Mouse (Mus musculus): ENCODE measurements at regions not wholly inside any gene's neighbourhood (a gene's known extent, or its start where the extent isn't known, plus 50 kb on each side); places are given as distances from the start of the nearest gene placed in this dataset.
A peak's percentile ranks its signal among the peaks of the same experiment; 100 is the strongest.

DNA sequence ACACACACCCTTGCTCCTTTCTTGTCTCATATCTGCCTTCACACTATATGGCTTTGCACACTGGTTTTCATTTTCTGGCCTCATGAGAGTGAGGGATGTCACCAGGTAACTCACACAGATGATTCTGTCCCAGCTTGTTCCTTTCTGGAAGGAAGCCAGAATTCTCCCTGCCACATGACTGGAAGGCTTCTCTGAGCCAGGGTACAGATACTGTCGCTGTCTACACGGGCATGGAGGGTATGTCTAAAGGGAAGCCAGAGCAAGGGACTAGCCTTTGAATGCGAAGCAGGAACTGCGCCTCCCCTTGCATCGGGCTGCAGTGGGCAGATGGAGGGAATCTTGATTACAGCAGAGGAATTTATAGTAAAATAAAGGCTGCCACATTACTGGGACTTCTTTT is 89.6 kb upstream of the Camk1g start:
- H3K27me3 ChIP-seq: no peaks in the 10 kb centered on the region
- WGBS: 80% methylated on average over 5 of the region's 5 CpGs
- H3K9ac ChIP-seq: no peak overlapping the region; the same call in 1 of the 2 replicates
- H3K9me3 ChIP-seq (replicated peaks): no peaks in the 10 kb centered on the region
- H3K36me3 ChIP-seq (ENCODE audit: poor library complexity, severe bottlenecking): no peaks in the 10 kb centered on the region
- H3K4me2 ChIP-seq: no peak overlapping the region
- H3K4me3 ChIP-seq: no peak overlapping the region
- peaks cover 3% of the 10 kb centered on the region; the same call in 1 of the 2 replicates for H3K4me1 ChIP-seq
- ATAC-seq: peak; percentile 33; the same call in 1 of the 2 replicates
- H3K27ac ChIP-seq: no peak overlapping the region

DNA sequence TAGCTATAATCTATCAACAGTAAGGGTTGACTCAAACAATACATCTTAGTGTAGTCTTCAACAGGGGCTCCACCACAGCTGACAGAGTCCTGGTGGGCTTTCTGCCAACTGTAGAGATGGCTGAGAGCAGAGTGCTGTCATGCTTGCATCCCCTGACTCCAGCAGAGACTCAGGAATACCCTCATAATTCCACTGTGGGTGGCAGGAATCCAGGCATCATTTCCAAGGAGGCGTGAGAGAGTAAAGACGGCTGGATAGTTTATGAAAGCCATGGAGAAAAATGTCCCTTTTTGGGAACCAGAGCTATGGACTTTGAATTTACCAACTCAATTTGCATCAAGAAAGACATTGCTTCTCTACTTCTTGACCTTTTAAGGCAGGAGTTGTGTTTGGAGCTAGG is 87.8 kb upstream of the Camk1g start:
- Histone ChIP-seq H3K4me2 (no peak overlapping the region), H3K9me3 (replicated peaks) (no peaks in the 10 kb centered on the region), H3K4me1 (peaks cover 3% of the 10 kb centered on the region; the same call in 1 of the 2 replicates), H3K9ac (no peak overlapping the region), H3K4me3 (no peak overlapping the region), H3K27me3 (no peaks in the 10 kb centered on the region), H3K36me3 (ENCODE audit: poor library complexity, severe bottlenecking) (no peaks in the 10 kb centered on the region), H3K27ac (no peak overlapping the region)
- no peak for ATAC-seq
- WGBS: 87% methylated on average over 2 of the region's 2 CpGs

DNA sequence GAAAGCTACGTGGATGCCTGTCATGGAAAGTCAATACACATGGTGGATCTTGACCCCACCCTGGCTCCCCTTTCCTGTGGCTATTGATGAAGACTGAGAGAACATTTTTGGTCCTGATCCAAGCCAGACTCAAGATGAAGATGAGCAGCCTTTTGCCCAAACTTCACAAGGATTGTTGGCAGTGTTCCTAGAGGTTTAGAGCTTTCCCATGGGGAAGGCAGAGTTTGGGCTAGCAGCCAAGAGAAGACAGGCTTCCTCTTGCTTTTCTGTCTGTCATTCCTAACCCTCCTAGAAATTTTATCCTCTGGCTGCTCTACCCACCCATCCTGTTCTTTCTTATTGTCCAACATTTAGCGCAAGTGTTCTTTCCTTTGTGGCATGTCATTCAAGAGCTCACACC is 83.6 kb upstream of the Camk1g start:
- no peak overlapping the region for H3K4me2 ChIP-seq
- no peak overlapping the region for H3K27ac ChIP-seq
- no peaks in the 10 kb centered on the region for H3K9me3 ChIP-seq (replicated peaks)
- no peaks in the 10 kb centered on the region for H3K27me3 ChIP-seq
- H3K36me3 ChIP-seq (ENCODE audit: poor library complexity, severe bottlenecking): no peaks in the 10 kb centered on the region
- no peak overlapping the region for H3K9ac ChIP-seq
- peaks cover 16% of the 10 kb centered on the region for H3K4me1 ChIP-seq
- WGBS: 73% methylated on average over 2 of the region's 2 CpGs
- no peak overlapping the region for H3K4me3 ChIP-seq
- no peak for ATAC-seq

DNA sequence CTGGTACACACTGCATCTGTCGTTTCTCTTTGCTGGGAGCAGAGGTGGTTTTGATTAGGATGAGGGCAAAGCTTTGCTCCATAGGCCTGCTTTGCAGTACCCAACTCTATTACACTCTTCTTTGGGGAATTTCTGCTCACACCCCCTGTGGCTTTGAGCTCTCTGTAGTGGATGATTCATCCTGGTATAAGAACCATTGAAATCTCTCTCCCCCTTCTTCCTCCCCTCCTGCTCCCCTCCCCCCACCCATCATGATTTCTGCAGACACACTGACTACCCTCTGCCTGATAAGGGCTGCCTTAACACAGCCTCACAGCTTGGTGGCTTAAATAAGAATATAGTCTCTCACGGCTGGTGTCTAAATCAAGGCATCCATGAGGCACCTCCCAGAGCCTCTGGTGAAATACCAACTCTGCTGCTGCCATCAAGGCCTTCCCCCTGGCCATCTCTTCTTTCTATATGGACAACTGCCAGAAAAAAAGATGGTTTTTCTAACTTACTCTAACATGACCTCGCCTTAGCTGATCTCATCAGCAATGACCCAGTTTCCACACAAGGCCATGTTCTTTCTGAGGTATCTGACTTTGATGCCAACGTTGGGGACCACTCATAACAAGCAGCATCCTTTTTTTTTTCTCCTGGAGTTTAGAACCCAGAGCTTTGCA is 81.5 kb upstream of the Camk1g start:
- WGBS: 65% methylated on average over 4 of the region's 4 CpGs
- no peak for ATAC-seq

DNA sequence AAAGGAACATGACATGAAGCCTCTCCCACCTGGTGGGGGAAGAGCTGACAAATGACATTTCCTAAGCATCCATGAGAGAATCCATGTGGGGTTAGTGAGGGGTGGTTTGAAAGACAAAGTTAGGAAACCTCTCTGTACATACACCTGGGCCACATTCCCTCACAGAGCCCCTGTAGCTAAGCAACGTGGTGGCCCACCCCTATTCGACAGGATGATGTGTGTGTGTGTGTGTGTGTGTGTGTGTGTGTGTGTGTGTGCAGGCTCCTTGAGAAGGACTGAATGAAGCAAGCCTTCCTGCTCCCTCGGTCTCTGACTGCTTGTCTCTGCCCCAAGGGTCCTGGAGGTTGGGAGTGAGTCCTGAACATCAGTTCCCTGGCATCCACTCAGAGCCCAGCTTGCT is 80.7 kb upstream of the Camk1g start:
- Histone ChIP-seq H3K36me3 (ENCODE audit: poor library complexity, severe bottlenecking) (no peaks in the 10 kb centered on the region), H3K4me2 (no peak overlapping the region), H3K27me3 (no peaks in the 10 kb centered on the region), H3K27ac (no peak overlapping the region), H3K4me1 (peaks cover 16% of the 10 kb centered on the region), H3K4me3 (no peak overlapping the region), H3K9ac (no peak overlapping the region), H3K9me3 (replicated peaks) (no peaks in the 10 kb centered on the region)
- ATAC-seq: peak; percentile 31; the same call in 1 of the 2 replicates
- WGBS: 41% methylated on average over 3 of the region's 3 CpGs

More for the DNA sequence above, 81.5 kb upstream of the Camk1g start:
- Histone ChIP-seq H3K4me2 (no peak overlapping the region), H3K9me3 (replicated peaks) (no peaks in the 10 kb centered on the region), H3K9ac (no peak overlapping the region), H3K27me3 (no peaks in the 10 kb centered on the region), H3K36me3 (ENCODE audit: poor library complexity, severe bottlenecking) (no peaks in the 10 kb centered on the region), H3K27ac (no peak overlapping the region), H3K4me1 (peaks cover 16% of the 10 kb centered on the region), H3K4me3 (no peak overlapping the region)

DNA sequence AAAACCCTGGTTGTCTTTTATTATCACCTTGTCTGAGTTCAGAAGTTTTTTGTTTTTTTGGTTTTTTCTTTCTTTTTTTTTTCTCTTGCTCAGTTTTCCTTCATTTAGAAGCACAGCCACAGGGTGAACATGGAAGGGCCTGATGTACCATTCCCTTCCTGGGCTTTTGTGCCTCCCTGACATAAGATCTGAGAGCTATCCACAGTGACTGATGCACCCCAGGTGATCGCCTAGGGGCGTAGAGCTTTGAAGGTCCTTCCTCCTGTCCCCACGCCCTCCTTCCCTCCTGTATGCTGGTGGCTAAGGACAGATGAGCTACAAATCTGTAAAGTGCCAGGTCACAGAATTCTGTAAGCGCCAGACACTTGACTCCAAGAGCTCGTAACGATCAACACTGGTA is 80.1 kb upstream of the Camk1g start:
- Histone ChIP-seq H3K9me3 (replicated peaks) (no peaks in the 10 kb centered on the region), H3K4me2 (no peak overlapping the region), H3K4me3 (no peak overlapping the region), H3K27ac (peak overlapping the region; percentile 68), H3K4me1 (peaks cover 16% of the 10 kb centered on the region), H3K27me3 (no peaks in the 10 kb centered on the region), H3K36me3 (ENCODE audit: poor library complexity, severe bottlenecking) (no peaks in the 10 kb centered on the region), H3K9ac (no peak overlapping the region; the same call in 1 of the 2 replicates)
- WGBS: 58% methylated on average over 6 of the region's 6 CpGs
- no peak; the same call in 1 of the 2 replicates for ATAC-seq

DNA sequence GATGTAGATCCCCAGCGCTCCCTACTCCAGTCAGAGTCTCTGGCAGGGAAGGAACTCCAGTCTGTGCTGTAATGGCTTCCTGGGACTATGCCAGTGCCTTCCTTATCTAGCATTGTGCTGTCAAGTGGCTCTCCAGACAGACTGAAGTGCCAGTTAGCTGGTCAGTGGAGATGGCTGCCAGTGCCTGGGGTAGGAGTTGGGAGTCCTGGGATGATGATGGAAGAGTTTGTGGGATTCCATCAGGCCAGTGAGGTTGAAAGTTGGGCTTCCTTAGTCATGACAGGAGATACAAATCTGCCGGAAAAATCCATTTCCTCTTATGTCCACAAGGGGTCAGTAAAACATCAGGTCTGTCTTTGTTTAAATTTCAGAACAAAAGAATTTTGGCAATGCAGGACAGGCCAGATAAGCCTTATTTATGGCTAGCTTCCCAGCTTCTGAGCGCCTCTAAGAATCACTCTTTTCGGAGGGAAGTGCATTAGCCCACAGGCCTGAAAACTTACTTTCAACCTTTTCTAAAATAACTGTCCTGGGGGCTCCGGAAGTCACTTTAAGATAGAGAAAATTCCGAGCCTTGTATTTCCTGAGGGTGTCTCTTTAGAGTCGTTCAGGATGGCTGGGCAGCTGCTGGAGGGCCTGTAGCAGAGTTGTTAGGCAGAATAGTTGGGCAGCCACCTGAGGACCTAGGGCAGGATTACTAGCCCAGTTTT is 79.5 kb upstream of the Camk1g start:
- ATAC-seq: peak; percentile 80
- H3K9ac ChIP-seq: no peak overlapping the region; the same call in 1 of the 2 replicates
- no peak overlapping the region for H3K4me2 ChIP-seq
- peaks cover 16% of the 10 kb centered on the region for H3K4me1 ChIP-seq
- no peaks in the 10 kb centered on the region for H3K9me3 ChIP-seq (replicated peaks)
- no peaks in the 10 kb centered on the region for H3K27me3 ChIP-seq
- H3K36me3 ChIP-seq (ENCODE audit: poor library complexity, severe bottlenecking): no peaks in the 10 kb centered on the region
- WGBS: 16% methylated on average over 7 of the region's 7 CpGs
- peak overlapping the region; percentile 68 for H3K27ac ChIP-seq
- no peak overlapping the region for H3K4me3 ChIP-seq

DNA sequence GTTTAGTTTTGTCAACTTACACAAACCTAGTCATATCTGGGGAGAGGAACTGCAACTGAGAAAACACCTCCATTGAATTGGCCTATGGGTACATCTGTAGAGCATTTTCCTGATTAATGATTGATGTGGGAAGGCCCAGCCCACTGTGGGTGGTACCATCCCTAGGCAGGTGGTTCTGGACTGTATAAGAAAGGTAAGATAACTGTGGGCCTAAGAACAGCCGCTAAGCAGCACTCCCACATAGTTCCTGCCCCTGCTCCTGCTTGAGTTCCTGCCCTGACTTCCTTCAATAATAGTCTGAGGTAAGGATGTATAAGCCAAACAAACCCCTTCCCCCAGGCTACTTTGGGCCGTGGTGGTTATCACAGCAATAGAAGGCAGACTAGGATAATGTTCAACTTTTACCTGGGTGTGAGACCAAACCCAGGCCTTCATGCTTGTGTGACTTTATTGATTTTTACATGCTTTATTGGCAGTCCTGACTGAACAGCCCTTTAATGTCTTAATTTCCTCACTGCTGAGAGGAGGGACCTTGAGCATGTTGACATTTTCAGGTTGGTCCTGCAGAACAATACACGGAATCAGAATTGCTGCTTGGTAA is 78.8 kb upstream of the Camk1g start:
- no peak; the same call in 1 of the 2 replicates for ATAC-seq

DNA sequence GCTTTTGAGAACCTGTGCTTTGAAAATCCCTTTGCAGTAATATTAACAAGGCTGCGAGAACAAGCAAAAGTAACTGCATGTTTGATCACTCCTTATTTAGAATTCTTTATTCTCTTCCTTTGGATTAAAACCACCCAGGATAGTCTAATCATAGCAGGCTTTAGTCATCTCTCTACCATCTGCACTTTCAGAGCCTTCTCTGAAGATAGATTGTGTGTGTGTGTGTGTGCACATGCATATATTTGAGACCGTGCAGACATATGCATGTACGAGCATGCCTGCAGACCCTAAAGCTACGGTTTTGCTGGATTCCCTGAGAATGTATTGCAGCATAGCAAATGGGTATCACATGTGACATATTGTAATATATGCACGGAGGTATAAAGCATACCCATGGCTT is 77.5 kb upstream of the Camk1g start:
- Histone ChIP-seq H3K4me1 (peaks cover 16% of the 10 kb centered on the region), H3K4me3 (no peak overlapping the region), H3K9me3 (replicated peaks) (no peaks in the 10 kb centered on the region), H3K36me3 (ENCODE audit: poor library complexity, severe bottlenecking) (no peaks in the 10 kb centered on the region), H3K27ac (no peak overlapping the region), H3K27me3 (no peaks in the 10 kb centered on the region), H3K4me2 (no peak overlapping the region), H3K9ac (no peak overlapping the region)
- ATAC-seq: no peak
- 89% methylated on average over 5 of the region's 5 CpGs for WGBS

More for the DNA sequence above, 78.8 kb upstream of the Camk1g start:
- 77% methylated on average over 3 of the region's 3 CpGs for WGBS
- Histone ChIP-seq H3K9me3 (replicated peaks) (no peaks in the 10 kb centered on the region), H3K36me3 (ENCODE audit: poor library complexity, severe bottlenecking) (no peaks in the 10 kb centered on the region), H3K9ac (no peak overlapping the region), H3K4me1 (peaks cover 16% of the 10 kb centered on the region), H3K4me3 (no peak overlapping the region), H3K27me3 (no peaks in the 10 kb centered on the region), H3K27ac (no peak overlapping the region), H3K4me2 (no peak overlapping the region)

DNA sequence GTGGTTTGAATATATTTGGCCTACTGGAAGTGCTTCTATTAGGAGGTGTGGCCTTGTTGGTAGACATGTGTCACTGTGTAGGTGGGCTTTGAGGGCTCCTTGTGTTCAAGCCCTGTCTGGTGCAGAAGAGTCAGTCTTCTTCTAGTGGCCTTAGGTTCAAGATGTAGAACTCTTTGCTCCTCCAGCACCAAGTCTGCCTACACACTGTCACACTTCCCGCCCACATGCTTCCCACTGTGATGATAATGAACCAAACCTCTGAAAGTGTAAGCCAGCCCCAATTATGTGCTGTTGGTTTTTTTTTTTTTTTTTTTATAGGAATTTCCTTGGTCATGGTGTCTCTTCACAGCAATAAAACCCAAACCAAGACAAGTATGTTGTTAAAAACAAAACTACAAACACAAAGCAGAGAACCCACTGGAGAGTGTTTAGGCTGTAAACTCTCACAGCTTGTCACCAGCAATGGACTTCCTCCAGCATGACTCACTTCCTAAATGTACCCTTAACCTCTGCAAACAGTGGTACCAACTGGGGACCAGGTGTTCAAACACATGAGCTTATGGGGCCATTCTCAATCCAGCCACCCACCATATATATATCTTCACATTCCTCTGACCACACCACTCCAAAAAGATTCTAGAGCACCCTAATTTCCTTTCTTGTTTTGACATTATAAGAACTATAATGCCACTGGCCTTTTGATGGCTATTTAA is 74.0 kb upstream of the Camk1g start:
- WGBS: 82% methylated on average over 1 of the region's 1 CpGs

DNA sequence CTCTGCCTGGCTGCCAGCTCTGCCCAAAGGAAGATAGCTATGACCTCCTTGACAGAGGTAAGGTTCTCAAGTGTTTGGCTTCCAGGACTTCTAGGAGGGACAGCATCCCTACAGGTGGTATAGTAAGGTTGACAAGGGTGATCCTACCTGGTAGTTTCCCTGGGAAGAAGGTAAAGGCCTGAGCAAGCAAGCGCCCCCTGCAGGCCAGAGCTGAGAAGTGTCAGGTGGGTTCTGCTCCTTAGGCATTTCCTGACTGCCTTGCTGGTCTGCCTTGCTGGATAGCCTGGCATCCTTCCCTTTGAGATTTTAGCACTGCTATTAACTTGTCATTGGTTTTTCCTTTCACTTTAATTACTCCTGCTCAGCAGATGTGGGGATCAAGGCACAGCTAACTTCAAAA is 70.4 kb upstream of the Camk1g start:
- H3K4me3 ChIP-seq: no peak overlapping the region
- H3K4me2 ChIP-seq: no peak overlapping the region
- H3K9ac ChIP-seq: no peak overlapping the region
- H3K27ac ChIP-seq: no peak overlapping the region
- H3K9me3 ChIP-seq (replicated peaks): no peaks in the 10 kb centered on the region
- WGBS: 0% methylated on average over 1 of the region's 1 CpGs
- H3K27me3 ChIP-seq: peaks cover 42% of the 10 kb centered on the region
- ATAC-seq: no peak
- H3K4me1 ChIP-seq: no peaks in the 10 kb centered on the region
- H3K36me3 ChIP-seq (ENCODE audit: poor library complexity, severe bottlenecking): no peaks in the 10 kb centered on the region

More for the DNA sequence above, 74.0 kb upstream of the Camk1g start:
- Histone ChIP-seq H3K27ac (no peak overlapping the region), H3K4me3 (no peak overlapping the region), H3K27me3 (peaks cover 12% of the 10 kb centered on the region), H3K36me3 (ENCODE audit: poor library complexity, severe bottlenecking) (no peaks in the 10 kb centered on the region), H3K9ac (no peak overlapping the region), H3K9me3 (replicated peaks) (no peaks in the 10 kb centered on the region), H3K4me1 (peaks cover 1% of the 10 kb centered on the region; the same call in 1 of the 2 replicates), H3K4me2 (no peak overlapping the region)
- no peak for ATAC-seq

DNA sequence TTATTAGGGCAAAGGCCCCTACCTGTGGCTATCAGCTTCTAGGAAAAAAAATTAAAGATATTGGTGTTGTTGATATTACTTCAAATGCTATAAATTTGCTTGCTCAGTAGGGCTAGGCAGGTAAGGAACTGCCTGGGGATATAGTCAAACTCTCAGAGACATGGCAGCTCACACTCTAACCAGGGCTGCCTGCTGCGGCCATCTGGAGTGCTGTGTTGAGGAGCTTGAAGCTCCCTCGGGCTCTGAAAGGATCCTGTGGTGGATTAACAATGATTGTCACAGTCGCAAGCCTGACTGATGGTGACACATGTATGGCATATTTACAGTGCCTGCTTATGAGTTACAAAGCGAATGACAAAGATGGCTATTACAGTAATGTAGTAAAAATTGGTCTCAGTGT is 64.2 kb upstream of the Camk1g start:
- no peak for ATAC-seq
- WGBS: 50% methylated on average over 4 of the region's 4 CpGs
- H3K27ac ChIP-seq: peak overlapping the region; percentile 76; the same call in 1 of the 2 replicates
- no peak overlapping the region for H3K9ac ChIP-seq
- no peaks in the 10 kb centered on the region for H3K36me3 ChIP-seq (ENCODE audit: poor library complexity, severe bottlenecking)
- no peak overlapping the region for H3K4me3 ChIP-seq
- H3K4me2 ChIP-seq: no peak overlapping the region
- peaks cover 72% of the 10 kb centered on the region for H3K27me3 ChIP-seq
- H3K4me1 ChIP-seq: peaks cover 28% of the 10 kb centered on the region
- H3K9me3 ChIP-seq (replicated peaks): no peaks in the 10 kb centered on the region

All from forebrain, embryonic 13.5 days (tissue).